In genomic region chr10:80050244-80050643, GRCm38 (mm10) we compare ENCODE assay signal across 13 mouse cellular contexts. TPM values are rescaled to one million over a fixed set of nuclear protein-coding genes. Genes with fewer than 3 reads are reported as not detected.
DNase-seq lines count a peak whose midpoint lies in the region; ATAC-seq lines count a peak whose summit lies in the region.
"Had no signal": no experiment of that assay in that cellular context is flagged by ENCODE, and none has a peak within 500 bp of the region (broad histone marks: within the 10 kb centered on the region; RNA-seq: fewer than 3 reads in every experiment).

No protein-coding gene starts in this region.

- ATAC-seq in heart, embryonic 14.5 days (ENCODE audit: insufficient number of reproducible peaks, insufficient read depth, low FRiP score, low read depth), result no peak
- no peak for ATAC-seq in embryonic facial prominence, embryonic 12.5 days (ENCODE audit: insufficient number of reproducible peaks, insufficient read depth, low FRiP score, low TSS enrichment)
- ATAC-seq in midbrain, embryonic 12.5 days (ENCODE audit: low FRiP score, low read depth), result no peak
- ATAC-seq: inflammation-experienced regulatory T-cells, adult 6 months had no signal

- peaks cover 25 to 55% of the 10 kb centered on the region in 2 experiments for H3K4me1 ChIP-seq in heart, embryonic 14.5 days (ENCODE audit: control insufficient read depth in 2 of 2, insufficient read depth in 2 of 2, low read length in 2 of 2)
- peaks cover 22% of the 10 kb centered on the region for H3K4me1 ChIP-seq in embryonic facial prominence, embryonic 12.5 days
- peaks cover 50% of the 10 kb centered on the region for H3K4me1 ChIP-seq in midbrain, embryonic 12.5 days

- H3K4me2 ChIP-seq in heart, embryonic 14.5 days (ENCODE audit: low read length), result no peak overlapping the region
- H3K4me2 ChIP-seq in embryonic facial prominence, embryonic 12.5 days (replicated peaks), result no peak overlapping the region
- no peak overlapping the region for H3K4me2 ChIP-seq in midbrain, embryonic 12.5 days (replicated peaks)

- DNase-seq in heart, postnatal 10 days, result no peak
- peak; percentile 50 for DNase-seq in lung, postnatal 25 days (ENCODE audit: low spot score)
- no peak for DNase-seq in lung, postnatal 36 days
- no peak for DNase-seq in right cerebral cortex, adult 2 months (ENCODE audit: low spot score in 2 of 2)
- no peak for DNase-seq in testis, postnatal 10 days (ENCODE audit: low spot score)
- DNase-seq: adrenal gland, postnatal 14 days; cerebellum, adult 9-11 months; thymus, adult 2 months had no signal

- H3K9ac ChIP-seq in heart, embryonic 14.5 days (ENCODE audit: low read length), result peak overlapping the region; percentile 31
- no peak overlapping the region for H3K9ac ChIP-seq in embryonic facial prominence, embryonic 12.5 days
- peak overlapping the region; percentile 0; the same call in 1 of the 2 replicates for H3K9ac ChIP-seq in midbrain, embryonic 12.5 days (replicated peaks)

- no peaks in the 10 kb centered on the region for H3K9me3 ChIP-seq in heart, embryonic 14.5 days (ENCODE audit: control insufficient read depth, low read length)
- no peaks in the 10 kb centered on the region for H3K9me3 ChIP-seq in embryonic facial prominence, embryonic 12.5 days
- H3K9me3 ChIP-seq in midbrain, embryonic 12.5 days, result no peaks in the 10 kb centered on the region
- H3K9me3 ChIP-seq: G1E had no signal

- no peak overlapping the region for H3K4me3 ChIP-seq in heart, embryonic 14.5 days (ENCODE audit: control insufficient read depth in 1 of 2, insufficient read depth in 1 of 2, low read depth in 1 of 2, low read length in 2 of 2)
- no peak overlapping the region for H3K4me3 ChIP-seq in embryonic facial prominence, embryonic 12.5 days
- H3K4me3 ChIP-seq in midbrain, embryonic 12.5 days, result no peak overlapping the region

- intact Hi-C loops in heart, postnatal 10 days (cut with DNase I), result loop anchor here (5.0 kb wide), 1 partner anchor 63 kb away; the partner anchor contains the start of gene Cnn2

- peak overlapping the region in 1 of 2 experiments; percentile 79; a peak in 1 of 4 replicates for H3K27ac ChIP-seq in heart, embryonic 14.5 days (replicated peaks in 1 of 2; ENCODE audit: control insufficient read depth in 1 of 2, insufficient read depth in 1 of 2, low read depth in 2 of 2, low read length in 2 of 2)
- peak overlapping the region; percentile 54; the same call in 1 of the 2 replicates for H3K27ac ChIP-seq in embryonic facial prominence, embryonic 12.5 days
- H3K27ac ChIP-seq in midbrain, embryonic 12.5 days (replicated peaks), result peak overlapping the region; percentile 16

- H3K36me3 ChIP-seq in heart, embryonic 14.5 days (ENCODE audit: control insufficient read depth, insufficient read depth, low read length), result peaks cover 3% of the 10 kb centered on the region; the same call in 1 of the 2 replicates
- H3K36me3 ChIP-seq in embryonic facial prominence, embryonic 12.5 days, result no peaks in the 10 kb centered on the region
- H3K36me3 ChIP-seq in midbrain, embryonic 12.5 days, result peaks cover under 1% of the 10 kb centered on the region; the same call in 1 of the 2 replicates

- H3K27me3 ChIP-seq in heart, embryonic 14.5 days (ENCODE audit: control insufficient read depth, insufficient read depth, low read length), result no peaks in the 10 kb centered on the region
- no peaks in the 10 kb centered on the region for H3K27me3 ChIP-seq in embryonic facial prominence, embryonic 12.5 days
- H3K27me3 ChIP-seq in midbrain, embryonic 12.5 days, result peaks cover 8% of the 10 kb centered on the region; the same call in 1 of the 2 replicates

- 36% methylated on average over 6 of the region's 6 CpGs for WGBS in heart, embryonic 14.5 days
- WGBS in embryonic facial prominence, embryonic 12.5 days, result 25% methylated on average over 6 of the region's 6 CpGs
- 12% methylated on average over 6 of the region's 6 CpGs for WGBS in midbrain, embryonic 12.5 days

RNA-seq across cellular contexts. Expression of gene Gpx4, which starts 3.3 kb away (rescaled TPM):
- 715 and 757 TPM in 2 replicates for polyA plus RNA-seq in heart, embryonic 14.5 days (2014; fragmentation: Nextera tagmentation; extraction: Ambion mirVana)
- total RNA-seq in heart, postnatal 10 days (2021), result 100 to 1,000 TPM; 551 to 562 TPM
- polyA plus RNA-seq in embryonic facial prominence, embryonic 12.5 days (2016; fragmentation: Nextera tagmentation; extraction: Ambion mirVana), result 475 and 505 TPM in 2 replicates
- polyA plus RNA-seq in midbrain, embryonic 12.5 days (2016; fragmentation: Nextera tagmentation; extraction: Ambion mirVana), result 483 and 524 TPM in 2 replicates

RNA-seq across cellular contexts. Expression of gene Polr2e, which starts 10.6 kb away (rescaled TPM):
- 146 and 162 TPM in 2 replicates for polyA plus RNA-seq in heart, embryonic 14.5 days (2014; fragmentation: Nextera tagmentation; extraction: Ambion mirVana)
- 10 to 100 TPM; 79.0 to 79.1 TPM for total RNA-seq in heart, postnatal 10 days (2021)
- polyA plus RNA-seq in embryonic facial prominence, embryonic 12.5 days (2016; fragmentation: Nextera tagmentation; extraction: Ambion mirVana), result 227 and 245 TPM in 2 replicates
- polyA plus RNA-seq in midbrain, embryonic 12.5 days (2016; fragmentation: Nextera tagmentation; extraction: Ambion mirVana), result 172 and 173 TPM in 2 replicates

RNA-seq across cellular contexts. Expression of gene Arhgap45, which starts 33.8 kb away (rescaled TPM):
- polyA plus RNA-seq in heart, embryonic 14.5 days (2014; fragmentation: Nextera tagmentation; extraction: Ambion mirVana), result 3.0 and 3.4 TPM in 2 replicates
- total RNA-seq in heart, postnatal 10 days (2021), result 1 to 10 TPM; 5.0 to 6.1 TPM
- 7.1 and 8.1 TPM in 2 replicates for polyA plus RNA-seq in embryonic facial prominence, embryonic 12.5 days (2016; fragmentation: Nextera tagmentation; extraction: Ambion mirVana)
- polyA plus RNA-seq in midbrain, embryonic 12.5 days (2016; fragmentation: Nextera tagmentation; extraction: Ambion mirVana), result 4.5 and 5.6 TPM in 2 replicates

RNA-seq across cellular contexts. Expression of gene Abca7, which starts 54.0 kb away (rescaled TPM):
- polyA plus RNA-seq in heart, embryonic 14.5 days (2014; fragmentation: Nextera tagmentation; extraction: Ambion mirVana), result 1.6 and 1.7 TPM in 2 replicates
- 1 to 10 TPM; 7.8 to 8.2 TPM for total RNA-seq in heart, postnatal 10 days (2021)
- 2.6 and 3.9 TPM in 2 replicates for polyA plus RNA-seq in embryonic facial prominence, embryonic 12.5 days (2016; fragmentation: Nextera tagmentation; extraction: Ambion mirVana)
- 7.6 and 8.5 TPM in 2 replicates for polyA plus RNA-seq in midbrain, embryonic 12.5 days (2016; fragmentation: Nextera tagmentation; extraction: Ambion mirVana)

RNA-seq across cellular contexts. Expression of gene Sbno2, which starts 55.1 kb away (rescaled TPM):
- 9.5 and 9.6 TPM in 2 replicates for polyA plus RNA-seq in heart, embryonic 14.5 days (2014; fragmentation: Nextera tagmentation; extraction: Ambion mirVana)
- total RNA-seq in heart, postnatal 10 days (2021), result 10 to 100 TPM; 15.1 to 17.6 TPM
- 15.2 and 16.1 TPM in 2 replicates for polyA plus RNA-seq in embryonic facial prominence, embryonic 12.5 days (2016; fragmentation: Nextera tagmentation; extraction: Ambion mirVana)
- polyA plus RNA-seq in midbrain, embryonic 12.5 days (2016; fragmentation: Nextera tagmentation; extraction: Ambion mirVana), result 14.7 and 15.7 TPM in 2 replicates
